Mouse (Mus musculus) heart, adult 2 months (tissue): ENCODE results near the gene Gm20388.

Experiments
- CTCF ChIP-seq: fragments of 200-600 bp; IDR thresholded peaks from 2 replicates; pipeline ENCODE4 v1.8.1; 2022; ENCODE audit warnings: antibody characterized with exemption, mild to moderate bottlenecking, moderate library complexity
- EP300 ChIP-seq: fragments of 200-500 bp; IDR thresholded peaks from 2 replicates; pipeline ENCODE4 v1.6.1; 2011; ENCODE audit warnings: low read depth, low read length, control low read depth; ENCODE audit not compliant: insufficient read depth

DNA sequence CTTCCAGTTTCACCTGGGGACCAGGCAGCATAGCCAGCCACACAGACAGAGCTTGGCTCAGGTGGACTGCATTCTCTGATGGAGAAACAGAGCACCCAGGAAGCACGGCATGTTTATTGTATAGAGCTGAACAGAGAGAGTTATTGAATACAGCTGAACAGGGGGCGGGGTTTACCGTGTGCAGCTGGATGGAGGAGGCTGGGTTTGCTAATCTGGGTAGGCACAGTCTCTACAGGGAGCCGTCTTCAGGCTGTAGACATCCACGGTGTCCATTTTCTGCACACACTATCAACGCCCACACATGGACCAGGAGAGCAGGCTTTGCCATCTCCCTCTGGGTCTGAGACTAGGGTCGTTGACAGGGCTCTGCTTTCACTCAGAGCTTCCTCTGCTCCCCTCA lies 2363.2 kb downstream of the Gm20388 start:
- TF ChIP-seq CTCF (no peak), EP300 (no peak)
